Mouse (Mus musculus) cerebral cortex, adult 2 months (tissue): ENCODE data around the gene Chchd6.

Source experiments
- WGBS: fragments of 180-500 bp; shearing (Covaris S2); methylation state at CpG from one replicate; pipeline ENCODE4 v1.1.7; 2018; 5-methylcytosine and 5-hydroxymethylcytosine counted together

Chchd6 gene

DNA sequence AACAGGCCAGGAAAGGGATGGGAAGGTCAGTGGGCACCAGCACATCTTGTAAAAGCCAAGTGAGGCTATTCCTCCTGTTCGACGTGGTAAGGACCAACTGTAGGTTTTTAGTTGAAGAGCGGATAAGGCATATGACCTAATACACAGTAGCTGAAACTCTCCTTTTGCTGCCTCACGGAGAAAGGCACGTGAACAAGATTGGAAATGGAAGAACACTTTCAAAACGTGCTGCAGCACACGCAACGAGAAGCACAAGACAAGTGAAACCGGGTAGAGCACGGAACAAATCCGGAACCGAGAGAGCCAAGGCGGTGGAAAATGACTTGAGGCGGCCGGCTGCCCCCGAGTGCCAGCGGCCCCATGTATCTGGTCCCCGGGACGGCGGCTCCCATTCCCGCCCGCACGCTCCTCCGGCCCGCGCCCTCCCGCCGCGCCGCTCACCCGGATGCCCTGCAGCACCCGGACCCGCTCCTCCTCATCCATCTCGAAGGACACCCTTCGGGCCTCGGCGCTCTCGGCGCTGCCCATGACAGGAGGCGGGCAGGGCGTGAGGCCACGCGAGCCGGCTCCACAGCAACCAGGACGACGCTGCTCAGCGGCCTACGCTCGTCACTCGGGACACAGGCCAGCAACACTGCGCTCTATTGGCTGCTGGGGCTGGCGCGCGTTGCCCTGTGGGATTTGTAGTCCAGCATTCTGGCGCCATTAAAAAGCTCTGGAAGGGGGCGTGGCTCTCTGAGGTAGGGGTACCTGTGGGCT lies at the start of gene Chchd6:
Chchd6 (minus strand) TSS at position 635 of the 759 bp plus-strand sequence.
- WGBS, result under 1% methylated on average over 55 of the region's 56 CpGs

DNA sequence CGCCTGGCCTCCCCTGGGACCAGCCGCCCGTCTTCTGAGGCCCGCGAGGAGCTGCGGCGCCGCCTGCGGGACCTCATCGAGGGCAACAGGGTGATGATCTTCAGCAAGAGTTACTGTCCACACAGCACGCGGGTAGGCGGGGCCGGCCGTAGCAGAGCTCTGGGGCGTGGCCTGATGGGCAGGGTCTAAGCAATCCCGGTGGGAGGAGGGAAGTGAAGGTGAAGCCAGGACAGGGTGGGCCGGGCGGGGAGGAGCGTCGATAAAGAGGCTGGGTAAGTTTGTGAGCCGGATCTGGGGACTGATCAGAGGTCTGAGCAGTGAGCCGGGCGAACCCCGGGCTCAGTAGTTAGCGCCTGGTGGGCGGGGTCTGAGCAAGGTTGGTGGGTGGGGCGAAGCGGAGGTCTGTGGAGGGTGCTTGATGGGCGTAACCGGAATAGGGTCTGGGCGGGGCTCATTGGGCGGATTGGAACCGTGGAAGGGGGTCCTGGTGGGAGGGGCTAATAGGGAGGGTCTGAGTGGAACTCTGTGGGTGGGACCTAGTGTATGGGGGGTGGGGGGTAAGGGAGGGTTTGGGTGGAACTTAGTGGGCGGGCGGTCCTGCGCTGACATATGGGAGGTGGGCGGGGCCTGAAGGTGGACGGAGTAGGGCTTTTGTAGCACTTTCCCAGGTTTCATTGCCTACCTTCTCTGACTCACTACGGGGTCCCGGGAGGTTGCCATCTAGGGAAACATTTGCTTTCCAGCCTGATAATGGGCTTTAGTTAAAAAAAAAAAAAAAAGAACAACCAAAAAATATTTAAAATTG lies 49.0 kb upstream of the Chchd6 start:
- WGBS, result 1% methylated on average over 41 of the region's 41 CpGs

DNA sequence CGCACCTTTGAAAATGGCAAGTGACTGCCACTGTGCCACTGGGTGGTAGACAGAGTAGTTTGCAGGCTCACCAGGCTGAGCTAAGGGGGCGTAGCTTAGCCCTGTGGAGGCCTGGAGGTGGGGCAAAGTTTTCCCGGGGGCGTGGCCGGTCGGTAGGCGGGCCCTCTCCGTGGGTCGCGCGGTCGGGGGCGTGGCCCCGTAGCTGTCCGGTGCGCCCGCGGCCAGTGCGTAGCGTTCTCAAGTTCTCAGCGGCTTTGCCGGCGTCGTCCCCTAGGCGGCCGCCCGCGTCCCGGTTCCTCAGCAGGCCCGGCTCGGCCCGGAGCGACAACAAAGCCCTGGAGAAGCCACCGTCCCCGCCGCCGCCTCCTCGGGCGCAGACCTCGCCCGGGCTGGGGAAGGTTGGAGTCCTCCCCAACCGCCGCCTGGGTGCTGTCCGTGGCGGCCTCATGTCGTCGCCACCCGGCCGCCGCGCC lies 48.4 kb upstream of the Chchd6 start, which contains the start of gene Txnrd3:
Txnrd3 (plus strand) TSS at position 191 of the 473 bp plus-strand sequence.
- under 1% methylated on average over 49 of the region's 51 CpGs for WGBS

DNA sequence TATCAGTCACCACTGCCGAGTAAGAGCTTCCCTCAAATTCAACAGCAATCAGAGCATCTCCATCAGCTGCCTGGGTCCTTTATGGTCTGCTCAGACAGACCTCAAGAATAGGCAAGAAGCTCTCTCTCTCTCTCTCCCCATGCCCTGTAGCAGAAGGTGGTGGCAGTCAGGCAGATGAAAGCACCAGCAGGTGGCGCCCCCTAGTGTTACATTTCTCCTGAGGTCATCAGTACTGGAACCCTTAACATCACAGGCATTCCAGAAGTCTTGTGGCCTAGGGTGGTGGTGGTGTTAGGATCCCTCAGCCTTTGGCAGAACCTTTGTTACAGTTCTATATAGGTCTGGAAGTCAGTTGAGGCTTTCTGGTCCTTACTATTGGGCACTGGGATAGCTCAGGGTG lies 43.6 kb upstream of the Chchd6 start:
- WGBS, result 67% methylated on average over 2 of the region's 2 CpGs

DNA sequence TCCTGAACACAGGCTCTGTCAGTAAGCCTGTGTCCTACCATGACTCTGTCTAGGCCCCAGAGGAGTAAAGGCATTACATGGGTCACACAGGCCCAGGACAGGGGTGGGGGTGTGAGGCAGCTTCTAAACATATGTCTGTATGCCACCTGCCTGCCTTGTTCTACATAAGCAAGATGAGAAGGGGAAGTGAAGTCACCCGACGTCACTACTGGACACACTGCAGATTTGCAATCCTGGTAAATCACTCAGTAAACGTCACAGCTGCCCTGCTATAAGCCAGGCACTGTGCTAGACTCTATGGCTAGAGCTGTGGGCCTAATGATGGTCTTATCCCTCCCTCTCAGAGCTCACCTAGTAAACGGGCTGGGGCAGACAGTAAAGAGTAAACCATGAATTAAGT lies 42.5 kb upstream of the Chchd6 start:
- WGBS, result 90% methylated on average over 4 of the region's 4 CpGs

DNA sequence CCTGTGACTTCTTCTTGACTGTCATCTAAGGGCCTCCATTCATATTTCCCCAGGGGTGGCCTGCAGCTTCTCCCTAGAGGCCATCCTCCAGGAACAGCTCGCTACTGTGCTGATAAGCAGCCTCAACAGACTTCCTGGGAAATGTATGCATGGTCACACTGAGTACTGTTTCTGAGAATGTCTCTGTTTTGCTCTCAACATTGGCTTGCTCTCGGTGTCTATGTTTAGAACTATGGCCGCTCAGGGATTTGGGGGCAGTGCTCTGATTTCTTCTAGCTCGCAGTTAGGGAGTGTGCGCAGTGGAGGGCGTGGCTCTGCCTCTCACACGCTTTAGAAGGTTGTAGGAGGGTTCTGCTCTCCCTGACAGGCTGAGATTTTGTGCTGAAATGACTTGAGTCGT lies 38.9 kb upstream of the Chchd6 start:
- WGBS, result 42% methylated on average over 8 of the region's 8 CpGs

DNA sequence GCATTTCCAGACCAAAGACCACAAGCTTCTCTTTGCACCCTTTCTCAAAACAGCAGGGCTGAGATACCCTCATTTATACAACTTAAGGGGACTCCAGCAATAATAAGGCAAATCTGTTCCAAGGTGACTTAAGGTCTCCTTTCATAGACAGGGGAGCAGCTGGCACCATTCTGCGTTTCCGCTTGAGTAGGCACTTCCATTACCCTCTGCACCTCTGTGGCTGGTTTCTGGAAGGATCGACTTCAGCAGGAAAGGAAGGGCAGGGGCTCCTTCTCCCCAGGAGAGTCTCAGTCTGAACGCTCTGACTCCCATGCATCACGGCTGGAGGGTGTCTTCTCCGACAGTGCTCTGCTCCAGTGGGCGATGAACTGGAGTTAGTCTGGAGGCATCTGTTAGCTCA lies 37.7 kb upstream of the Chchd6 start:
- WGBS, result 70% methylated on average over 7 of the region's 7 CpGs

DNA sequence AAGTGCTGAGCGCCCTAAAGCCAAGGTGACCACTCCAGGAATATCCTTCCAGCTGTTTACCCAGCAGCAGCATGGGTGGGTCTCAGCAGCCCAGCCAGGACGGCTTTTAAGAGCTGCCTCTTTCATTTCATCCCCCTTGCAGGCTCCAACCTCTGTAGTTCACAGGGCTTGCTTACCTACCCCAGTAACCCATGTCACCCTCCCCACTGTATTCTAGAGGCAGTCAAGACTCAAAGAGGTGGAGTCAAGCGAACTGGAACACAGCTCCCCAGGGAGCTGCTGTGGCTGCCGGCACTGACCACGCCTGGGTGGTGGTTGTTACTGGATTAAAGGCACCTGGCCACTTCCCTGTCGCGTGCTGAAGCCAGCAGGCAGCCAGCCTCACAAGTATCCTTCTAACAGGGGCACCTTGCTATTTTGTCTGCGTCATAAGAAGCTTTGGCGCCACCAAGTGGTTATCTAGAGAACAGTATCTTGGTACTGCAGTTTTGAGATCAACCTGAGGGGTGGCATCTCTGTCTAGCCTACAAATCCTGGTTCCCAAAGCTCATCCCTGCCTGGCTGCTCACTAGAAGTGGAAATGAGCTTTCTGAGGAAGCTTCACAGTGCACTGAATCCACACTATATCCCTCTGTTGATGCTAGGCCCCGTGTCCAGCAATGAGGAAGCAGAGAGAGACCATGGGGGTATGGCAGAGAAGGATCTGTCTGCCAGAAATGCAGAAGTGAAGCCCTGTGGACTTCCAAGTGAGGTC lies 36.5 kb upstream of the Chchd6 start:
- WGBS, result 20% methylated on average over 10 of the region's 10 CpGs

DNA sequence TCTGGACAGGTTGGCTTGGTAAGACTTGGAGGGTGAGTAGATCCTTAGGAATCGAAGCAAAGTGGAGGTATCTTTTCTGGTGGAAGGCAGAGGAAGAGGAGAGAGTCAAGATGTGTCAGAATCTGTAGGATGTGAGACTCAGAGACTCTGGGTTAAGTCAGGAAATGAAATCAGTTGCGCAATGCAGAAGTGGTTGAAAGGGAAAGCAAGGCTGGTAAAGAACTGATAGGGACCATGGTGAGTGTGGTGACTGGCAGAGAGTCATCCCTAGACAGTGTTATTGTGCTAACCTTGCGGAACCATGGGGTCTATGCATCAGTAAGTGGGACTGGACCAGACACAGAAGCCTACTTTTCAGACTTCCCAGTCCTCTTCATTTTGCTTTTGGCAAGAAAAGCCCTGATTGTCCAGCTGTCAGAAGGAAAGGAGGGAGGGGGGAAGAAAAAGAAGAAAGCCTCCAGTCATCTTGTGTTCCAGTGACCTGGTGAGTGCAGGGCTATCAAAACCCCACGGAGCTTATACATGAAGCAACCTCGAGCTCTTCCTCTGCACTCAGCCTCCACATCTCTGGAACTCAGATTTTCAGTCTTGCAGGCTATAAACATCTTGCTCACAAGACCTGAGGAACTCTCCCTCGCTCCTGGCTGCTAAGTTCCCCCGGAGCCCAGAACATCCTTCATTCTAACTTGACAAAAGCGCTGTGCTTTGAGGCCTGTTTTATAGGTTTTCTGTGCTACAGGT lies 32.8 kb upstream of the Chchd6 start:
- WGBS, result 58% methylated on average over 8 of the region's 8 CpGs

DNA sequence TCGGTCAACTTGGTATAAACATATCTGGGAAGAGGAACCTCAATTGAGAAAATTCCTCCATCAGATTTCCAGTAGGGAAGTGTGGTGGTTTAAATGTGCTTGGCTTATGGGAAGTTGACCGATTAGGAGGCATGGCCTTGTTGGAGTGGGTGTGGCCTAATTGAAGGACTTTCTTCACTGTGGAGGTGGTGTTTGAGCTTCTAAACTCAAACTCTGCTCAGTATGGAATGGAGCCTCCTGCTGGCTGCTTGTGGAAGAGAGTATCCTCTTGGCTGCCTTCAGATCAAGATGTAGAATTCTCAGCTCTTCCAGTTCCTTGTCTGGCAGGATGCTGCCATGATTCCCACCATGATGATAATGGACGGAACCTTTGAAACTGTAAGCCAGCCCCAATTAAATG lies 27.2 kb upstream of the Chchd6 start:
- 90% methylated on average over 3 of the region's 3 CpGs for WGBS

DNA sequence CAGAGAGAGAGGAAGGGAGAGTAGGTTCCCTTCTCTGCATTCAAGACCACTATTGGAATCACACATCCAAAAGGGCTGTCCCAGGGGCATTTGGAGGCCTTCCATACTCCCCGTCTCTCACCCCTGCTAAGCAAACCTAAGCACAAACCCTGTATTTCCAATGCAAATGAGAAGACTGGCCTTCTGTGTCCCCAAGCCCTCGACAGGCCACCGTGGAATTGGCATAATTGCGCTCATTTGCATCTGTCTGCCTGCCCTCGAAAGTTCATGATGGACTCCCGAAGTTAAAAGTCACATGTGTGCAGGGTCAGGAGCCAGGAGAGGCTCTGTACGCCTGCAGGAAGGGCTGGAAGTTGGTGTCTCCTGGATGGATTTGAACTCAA lies 19.9 kb upstream of the Chchd6 start:
- 58% methylated on average over 7 of the region's 7 CpGs for WGBS

DNA sequence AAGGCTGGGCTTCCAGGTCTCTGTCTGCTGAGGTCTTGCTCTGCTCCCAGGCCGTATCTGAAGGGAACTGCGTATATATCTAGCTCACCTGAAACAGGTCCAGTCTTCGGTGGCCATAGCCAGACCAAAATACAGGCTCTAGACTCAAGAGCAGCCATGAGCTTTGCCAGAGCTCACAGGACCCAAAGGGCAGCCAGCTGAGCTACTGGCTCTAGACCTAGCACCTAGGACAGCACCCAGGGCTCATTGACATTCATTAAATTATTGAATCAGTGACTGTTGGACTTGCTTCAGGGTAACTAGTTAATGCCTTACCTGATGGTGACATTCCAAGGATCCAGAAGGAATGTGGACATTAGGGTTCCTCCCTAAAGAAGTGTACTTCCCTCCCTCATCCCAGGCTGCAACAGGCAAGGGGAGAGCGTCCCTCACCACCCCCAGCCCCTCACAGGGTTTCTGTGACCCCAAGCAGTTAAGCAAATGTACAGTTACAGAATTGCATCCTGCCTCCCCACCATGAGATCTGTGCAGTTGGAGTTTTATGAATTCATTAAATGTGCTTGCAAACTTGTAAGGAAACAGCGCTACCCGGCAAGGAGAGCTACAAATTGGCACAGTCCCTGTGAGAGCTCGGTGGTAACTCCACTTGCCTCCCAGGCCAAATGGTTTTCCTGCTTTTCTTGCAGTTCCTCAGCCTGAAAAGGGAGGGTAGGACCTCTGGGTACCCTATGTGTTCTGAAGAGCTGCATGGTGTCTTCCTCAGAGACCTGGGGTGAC lies 19.3 kb upstream of the Chchd6 start:
- WGBS, result 48% methylated on average over 7 of the region's 7 CpGs

DNA sequence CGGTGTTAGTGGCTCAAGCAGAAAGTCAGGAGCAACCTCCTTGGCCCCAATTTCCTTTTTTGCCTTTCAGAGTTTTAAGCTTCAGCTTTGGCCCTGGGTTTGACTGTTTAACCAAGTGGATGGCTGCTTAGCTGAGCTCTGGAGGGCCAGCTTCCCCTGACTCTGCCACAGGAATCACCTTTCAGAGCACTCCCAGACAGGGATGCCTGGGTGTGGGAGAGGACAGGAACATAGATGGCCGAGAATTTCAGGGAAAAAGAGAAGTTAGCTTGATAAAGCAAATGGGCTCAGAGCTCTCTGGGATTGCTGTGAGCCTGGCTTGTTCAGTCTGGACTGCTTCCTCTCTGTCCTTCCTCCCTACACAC lies 18.6 kb upstream of the Chchd6 start:
- 19% methylated on average over 2 of the region's 2 CpGs for WGBS

DNA sequence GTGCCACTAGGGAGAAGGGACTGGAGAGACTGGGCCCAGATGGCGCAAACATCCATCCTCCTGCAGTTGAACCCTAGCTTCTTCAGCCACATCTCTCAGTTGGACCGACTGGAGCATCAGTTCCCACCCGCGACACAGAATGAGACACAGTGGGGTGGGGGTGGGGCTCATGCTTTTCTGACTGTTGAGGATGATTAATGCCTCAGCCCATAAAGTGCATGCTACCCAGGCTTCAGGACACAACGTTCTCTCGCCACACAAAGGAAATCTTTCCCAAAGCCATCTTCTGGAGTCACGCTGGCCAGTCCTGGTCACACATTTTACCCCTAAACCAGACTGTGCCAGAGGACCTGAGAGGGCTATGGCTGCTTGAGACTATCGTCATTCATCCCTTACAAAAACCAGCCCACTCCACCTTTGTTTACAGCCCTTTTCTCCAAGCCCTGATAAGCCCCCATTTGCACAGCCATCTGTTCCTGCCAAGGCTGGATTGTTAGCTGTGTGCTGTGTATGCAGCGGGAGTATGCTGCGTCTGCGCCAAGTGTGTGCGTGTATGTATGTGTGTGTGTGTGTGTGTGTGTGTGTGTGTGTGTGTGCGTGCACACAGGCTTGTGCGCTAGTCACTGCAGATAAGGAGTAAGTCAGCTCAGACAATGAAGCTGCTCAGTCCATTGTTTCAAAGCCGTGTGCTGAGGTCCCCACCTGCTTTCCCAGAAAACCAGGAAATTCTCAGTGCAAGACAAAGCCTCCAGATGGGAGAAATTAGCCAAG lies 18.1 kb upstream of the Chchd6 start:
- 41% methylated on average over 15 of the region's 15 CpGs for WGBS

DNA sequence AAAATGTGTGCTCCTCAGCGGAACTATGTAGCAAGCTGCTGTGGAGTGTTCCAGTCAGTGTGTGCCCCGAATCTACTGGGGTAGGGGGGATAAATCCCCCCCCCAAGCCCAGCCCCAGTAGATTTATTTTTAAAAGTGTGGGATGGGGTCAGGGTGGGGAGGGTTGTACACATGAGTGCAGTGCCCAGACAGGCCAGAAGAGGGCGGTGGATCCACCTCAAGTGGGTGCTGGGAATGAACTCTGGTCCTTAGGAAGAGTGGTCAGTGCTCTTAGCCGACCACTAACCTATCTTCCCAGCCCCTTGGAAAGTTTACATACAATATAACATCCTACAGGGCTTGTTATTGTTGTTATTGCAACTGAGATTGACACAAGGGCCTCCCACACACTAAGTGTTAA lies 12.5 kb upstream of the Chchd6 start:
- WGBS, result 63% methylated on average over 4 of the region's 4 CpGs

DNA sequence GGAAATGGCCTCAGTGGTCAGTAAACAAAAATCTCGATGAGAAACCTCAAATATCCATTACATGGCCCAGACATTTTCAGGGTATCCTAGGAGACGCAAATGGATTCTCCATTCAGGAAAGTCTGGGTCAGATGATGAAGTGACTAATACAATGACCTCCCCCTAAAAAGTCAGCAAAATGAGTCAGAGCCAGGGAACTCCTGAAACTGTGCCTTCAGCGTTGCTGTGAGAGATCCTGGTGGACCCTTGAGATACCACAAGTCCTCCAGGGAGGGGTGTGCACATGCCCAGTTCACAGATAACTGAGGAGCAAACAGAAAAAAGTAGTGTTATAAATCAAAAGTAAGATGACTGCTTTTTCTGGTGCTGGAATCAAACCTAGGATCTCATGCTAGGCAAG lies 10.6 kb upstream of the Chchd6 start:
- 75% methylated on average over 3 of the region's 3 CpGs for WGBS

DNA sequence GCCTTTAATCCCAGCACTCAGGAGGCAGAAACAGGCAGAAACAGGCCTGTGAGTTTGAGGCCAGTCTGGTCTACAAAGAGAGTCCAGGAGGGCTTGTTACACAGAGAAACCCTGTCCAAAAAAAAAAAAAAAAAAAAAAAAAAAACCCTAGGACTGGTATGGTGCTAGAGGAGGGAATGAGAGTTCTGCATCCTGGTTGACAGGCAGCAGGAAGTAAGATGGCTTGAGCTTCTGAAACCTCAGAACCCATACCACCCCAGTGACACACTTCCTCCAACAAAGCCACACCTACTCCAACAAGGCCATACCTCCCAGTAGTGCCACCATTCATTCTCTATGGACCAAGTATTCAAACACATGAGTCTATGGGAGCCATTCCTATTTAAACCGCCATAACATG lies 1.1 kb upstream of the Chchd6 start:
- WGBS, result 98% methylated on average over 1 of the region's 1 CpGs

DNA sequence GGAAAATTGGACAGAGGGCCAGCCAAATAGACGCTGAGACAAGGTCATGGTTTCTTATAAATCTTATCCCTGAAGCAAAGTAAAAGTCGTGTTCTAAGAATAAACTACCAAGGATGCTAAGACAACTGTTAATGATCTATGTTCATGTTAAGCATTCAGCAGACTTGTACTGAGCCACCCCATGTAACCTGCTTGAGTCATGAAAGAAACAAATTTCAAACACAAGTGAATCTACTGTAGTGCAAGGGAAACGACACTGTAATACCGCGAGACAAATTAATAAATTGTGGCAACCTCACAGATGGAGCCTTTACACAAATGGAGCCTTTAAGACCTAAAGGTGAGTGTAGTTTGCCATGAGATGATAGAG lies 310 bp upstream of the Chchd6 start:
- WGBS, result 26% methylated on average over 5 of the region's 5 CpGs

DNA sequence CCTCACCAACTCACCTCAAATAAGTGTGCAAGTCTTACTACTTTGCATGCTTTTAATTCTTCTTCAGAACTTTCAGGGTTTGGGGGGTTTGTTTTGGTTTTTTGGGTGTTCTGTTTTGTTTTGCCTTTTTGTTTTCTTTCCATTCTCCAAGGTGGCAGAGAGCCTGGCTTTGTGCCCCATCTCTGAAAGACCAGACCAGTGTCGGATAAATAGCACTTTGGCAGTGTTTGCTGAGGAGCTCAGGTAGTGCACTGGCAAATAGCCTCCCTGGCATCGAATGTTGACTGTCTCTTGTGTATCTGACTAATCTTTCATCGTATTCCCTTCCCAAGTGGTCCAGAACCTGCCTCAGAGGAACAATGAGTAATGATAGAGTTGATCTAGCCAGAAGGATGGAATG lies 3.4 kb downstream of the Chchd6 start:
- 57% methylated on average over 3 of the region's 3 CpGs for WGBS

DNA sequence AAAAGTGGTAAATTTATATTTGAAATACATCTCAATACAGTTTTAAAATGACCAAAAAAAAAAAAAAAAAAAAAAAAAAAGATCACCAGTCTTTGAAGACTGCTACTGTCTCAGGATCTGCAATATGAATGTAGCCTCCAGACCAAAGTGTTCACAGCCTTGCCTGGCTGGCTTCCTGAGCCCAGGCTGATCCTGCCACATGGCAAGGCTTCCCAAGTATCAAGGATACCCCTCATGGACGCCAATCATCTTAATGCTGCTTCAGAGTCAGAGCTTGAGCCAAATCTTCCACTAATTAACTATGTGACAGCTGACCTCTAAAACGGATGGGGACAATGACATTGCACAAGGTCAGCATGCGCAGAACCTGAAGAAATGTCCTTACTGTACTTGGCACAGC lies 3.9 kb downstream of the Chchd6 start:
- WGBS, result 65% methylated on average over 3 of the region's 3 CpGs
